Mouse (Mus musculus): ENCODE results near the gene Gm20458. TPM values are rescaled to one million over a fixed set of nuclear protein-coding genes. Genes with fewer than 3 reads are reported as not detected.

The Gm20458 gene
- 37.3 and 40.5 TPM in 2 replicates for polyA plus RNA-seq (2012; rRNA removed; ENCODE audit: low replicate concordance)

GRCm38 (mm10) chr2:164460745-164461551 lies at the start of gene Gm20458:
Gene Gm20458, plus strand, starts transcription at chr2:164460967.

DNA sequence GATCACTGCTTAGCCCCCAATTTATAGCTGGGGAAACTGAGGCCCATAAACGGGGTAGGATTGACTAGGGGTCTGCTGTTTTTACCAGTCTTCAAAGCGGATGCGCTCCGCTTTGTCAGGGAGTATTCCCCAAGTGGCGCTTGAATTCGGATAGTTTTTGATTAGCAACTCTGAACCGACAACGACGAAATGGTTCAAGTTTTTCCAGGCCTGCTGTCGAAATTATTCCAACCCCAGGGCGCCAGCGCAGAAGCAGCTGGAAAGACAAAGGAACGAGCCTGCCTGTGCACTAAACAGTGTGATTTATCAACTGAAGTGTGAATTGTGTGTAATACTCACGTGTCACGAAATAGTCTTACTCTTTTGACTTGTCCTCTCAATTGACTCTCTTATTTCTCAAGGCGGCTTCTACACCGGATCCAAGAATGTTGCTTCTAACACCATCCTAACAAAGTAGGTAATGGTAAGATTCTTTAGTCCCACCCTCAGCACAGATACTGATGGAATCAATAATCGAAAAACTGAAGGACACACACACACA lies 17.2 kb upstream of the Gm20458 start, which contains the start of gene Sdc4:
Gene Sdc4, minus strand, starts transcription at position 428 of the 541 bp plus-strand sequence.

GRCm38 (mm10) chr2:164456864-164457300 lies 3.9 kb upstream of the Gm20458 start, which contains the start of gene Sys1:
Gene Sys1, plus strand, starts transcription at chr2:164456964.

DNA sequence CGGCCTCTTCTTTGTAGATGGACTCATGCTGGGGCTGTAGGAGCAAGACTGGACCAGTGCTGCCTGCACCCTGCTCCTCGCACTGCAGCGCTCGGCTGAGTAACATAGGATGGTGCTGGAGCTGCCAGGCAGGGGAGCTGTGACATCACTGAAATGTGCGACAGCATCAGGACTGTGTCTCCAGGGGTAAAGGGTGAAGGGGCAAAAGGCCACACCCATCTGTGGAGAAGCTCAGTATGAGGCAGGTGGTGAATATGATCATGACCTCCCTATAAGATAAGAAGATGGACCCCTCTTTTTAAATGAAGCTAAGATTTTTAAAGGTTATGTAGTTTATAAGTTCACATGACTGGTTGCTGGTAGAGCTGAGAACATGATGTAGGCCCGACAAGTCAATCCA lies 12.9 kb downstream of the Gm20458 start, which contains the start of gene Trp53tg5:
Gene Trp53tg5, minus strand, starts transcription at position 101 of the 400 bp plus-strand sequence.

GRCm38 (mm10) chr2:164485681-164486257 lies 25.0 kb downstream of the Gm20458 start, which contains the start of gene Dbndd2:
Gene Dbndd2, plus strand, starts transcription at chr2:164486106.

DNA sequence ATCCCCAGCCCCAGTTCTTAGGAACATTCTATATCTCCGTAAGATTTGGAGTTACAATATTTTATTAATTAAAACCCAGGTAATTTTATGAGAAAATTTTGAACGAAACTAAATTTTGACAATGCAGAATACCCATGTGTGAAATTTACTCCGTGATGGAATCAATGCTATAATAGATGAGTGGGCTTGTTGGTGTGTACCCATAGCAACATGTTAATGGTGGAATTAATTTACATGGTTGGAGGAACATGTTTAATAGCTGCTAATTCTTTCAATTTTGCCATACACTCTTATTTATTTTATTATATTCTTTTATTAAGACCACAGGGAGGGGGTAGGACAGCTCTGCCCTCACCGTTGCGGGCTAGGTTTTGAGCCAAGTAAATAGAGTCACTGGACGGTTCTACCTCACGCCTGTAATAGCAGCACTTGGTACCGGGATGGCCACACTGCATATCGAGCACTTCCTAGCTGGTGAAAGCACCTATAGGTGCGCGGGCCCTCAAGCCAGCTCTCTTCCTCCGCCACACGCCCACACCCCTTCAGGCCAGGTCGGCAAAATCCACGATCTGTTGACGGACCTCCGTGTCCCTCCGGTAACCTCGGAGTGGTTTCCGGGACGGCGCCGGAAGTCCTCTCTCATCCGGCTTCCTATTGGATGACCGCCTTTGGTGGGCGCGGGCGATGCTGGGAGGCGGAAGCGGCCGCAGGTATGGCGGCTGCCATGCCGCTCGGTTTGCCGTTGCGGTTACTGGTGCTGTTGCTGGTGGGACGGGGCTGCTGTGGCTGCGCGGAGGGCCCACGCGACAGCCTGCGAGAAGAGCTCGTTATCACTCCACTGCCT lies 36.3 kb downstream of the Gm20458 start, which contains the start of gene Pigt:
Gene Pigt, plus strand, starts transcription at position 674 of the 844 bp plus-strand sequence.

Other genes with a start within 250 kb of the Gm20458 start
- gene Wfdc15b, start 239.3 kb upstream of the Gm20458 start, polyA plus RNA-seq (2012; rRNA removed; ENCODE audit: low replicate concordance): not detected in 2 replicates
- not detected in 2 replicates for gene Svs2, start 222.5 kb upstream of the Gm20458 start, polyA plus RNA-seq (2012; rRNA removed; ENCODE audit: low replicate concordance)
- not detected in 2 replicates for gene Svs3b, start 204.3 kb upstream of the Gm20458 start, polyA plus RNA-seq (2012; rRNA removed; ENCODE audit: low replicate concordance)
- not detected in 2 replicates for gene Svs4, start 182.5 kb upstream of the Gm20458 start, polyA plus RNA-seq (2012; rRNA removed; ENCODE audit: low replicate concordance)
- gene Svs3a, start 171.7 kb upstream of the Gm20458 start, polyA plus RNA-seq (2012; rRNA removed; ENCODE audit: low replicate concordance): not detected in 2 replicates
- not detected in 2 replicates for gene Svs6, start 144.2 kb upstream of the Gm20458 start, polyA plus RNA-seq (2012; rRNA removed; ENCODE audit: low replicate concordance)
- not detected in 2 replicates for gene Svs5, start 128.2 kb upstream of the Gm20458 start, polyA plus RNA-seq (2012; rRNA removed; ENCODE audit: low replicate concordance)
- 19.6 and 28.7 TPM in 2 replicates for gene Slpi, start 71.9 kb upstream of the Gm20458 start, polyA plus RNA-seq (2012; rRNA removed; ENCODE audit: low replicate concordance)
- 0.03 and 0.05 TPM in 2 replicates for gene Rbpjl, start 57.8 kb upstream of the Gm20458 start, polyA plus RNA-seq (2012; rRNA removed; ENCODE audit: low replicate concordance)
- gene Matn4, start 55.8 kb upstream of the Gm20458 start, polyA plus RNA-seq (2012; rRNA removed; ENCODE audit: low replicate concordance): 2.9 and 6.3 TPM in 2 replicates
- gene Sdc4, start 17.1 kb upstream of the Gm20458 start, polyA plus RNA-seq (2012; rRNA removed; ENCODE audit: low replicate concordance): 46.1 and 52.4 TPM in 2 replicates
- gene Sys1, start 4.0 kb upstream of the Gm20458 start, polyA plus RNA-seq (2012; rRNA removed; ENCODE audit: low replicate concordance): 117 and 254 TPM in 2 replicates
- gene Trp53tg5, start 12.8 kb downstream of the Gm20458 start, polyA plus RNA-seq (2012; rRNA removed; ENCODE audit: low replicate concordance): not detected in 2 replicates
- 16.8 and 38.2 TPM in 2 replicates for gene Dbndd2, start 25.1 kb downstream of the Gm20458 start, polyA plus RNA-seq (2012; rRNA removed; ENCODE audit: low replicate concordance)
- 120 and 165 TPM in 2 replicates for gene Pigt, start 36.6 kb downstream of the Gm20458 start, polyA plus RNA-seq (2012; rRNA removed; ENCODE audit: low replicate concordance)
- gene Wfdc2, start 101.4 kb downstream of the Gm20458 start, polyA plus RNA-seq (2012; rRNA removed; ENCODE audit: low replicate concordance): 202 and 262 TPM in 2 replicates
- not detected in 2 replicates for gene Spint3, start 112.5 kb downstream of the Gm20458 start, polyA plus RNA-seq (2012; rRNA removed; ENCODE audit: low replicate concordance)
- not detected in 2 replicates for gene Wfdc6a, start 124.5 kb downstream of the Gm20458 start, polyA plus RNA-seq (2012; rRNA removed; ENCODE audit: low replicate concordance)
- not detected in 2 replicates for gene Eppin, start 132.6 kb downstream of the Gm20458 start, polyA plus RNA-seq (2012; rRNA removed; ENCODE audit: low replicate concordance)
- gene Wfdc6b, start 152.6 kb downstream of the Gm20458 start, polyA plus RNA-seq (2012; rRNA removed; ENCODE audit: low replicate concordance): not detected in 2 replicates
- not detected in 2 replicates for gene Wfdc8, start 152.7 kb downstream of the Gm20458 start, polyA plus RNA-seq (2012; rRNA removed; ENCODE audit: low replicate concordance)
- gene Wfdc16, start 177.8 kb downstream of the Gm20458 start, polyA plus RNA-seq (2012; rRNA removed; ENCODE audit: low replicate concordance): not detected in 2 replicates
- not detected in 2 replicates for gene Wfdc10, start 195.1 kb downstream of the Gm20458 start, polyA plus RNA-seq (2012; rRNA removed; ENCODE audit: low replicate concordance)
- gene Wfdc9, start 195.6 kb downstream of the Gm20458 start, polyA plus RNA-seq (2012; rRNA removed; ENCODE audit: low replicate concordance): not detected in 2 replicates
- gene Wfdc11, start 213.1 kb downstream of the Gm20458 start, polyA plus RNA-seq (2012; rRNA removed; ENCODE audit: low replicate concordance): not detected in 2 replicates
- not detected in 2 replicates for gene Wfdc13, start 224.1 kb downstream of the Gm20458 start, polyA plus RNA-seq (2012; rRNA removed; ENCODE audit: low replicate concordance)
- not detected in 2 replicates for gene Spint4, start 237.5 kb downstream of the Gm20458 start, polyA plus RNA-seq (2012; rRNA removed; ENCODE audit: low replicate concordance)